In genomic region chr3:142375106-142375505, GRCm38 (mm10) we compare ENCODE assay signal across 16 mouse cellular contexts. TPM values are rescaled to one million over a fixed set of nuclear protein-coding genes. Genes with fewer than 3 reads are reported as not detected.
DNase-seq lines count a peak whose midpoint lies in the region; ATAC-seq and TF ChIP-seq lines count a peak whose summit lies in the region.
"Had no signal": no experiment of that assay in that cellular context is flagged by ENCODE, and none has a peak within 500 bp of the region (broad histone marks: within the 10 kb centered on the region; RNA-seq: fewer than 3 reads in every experiment).

No protein-coding gene starts in this region.

- no peak overlapping the region for H3K9ac ChIP-seq in heart, postnatal 0 days (replicated peaks; ENCODE audit: low read depth, low read length)
- no peak overlapping the region for H3K9ac ChIP-seq in midbrain, embryonic 11.5 days (ENCODE audit: low read length)
- no peak overlapping the region for H3K9ac ChIP-seq in midbrain, postnatal 0 days (replicated peaks; ENCODE audit: low read length, poor library complexity, severe bottlenecking)
- H3K9ac ChIP-seq: liver, embryonic 13.5 days had no signal

- no peak overlapping the region for H3K4me3 ChIP-seq in heart, postnatal 0 days (ENCODE audit: low read depth, low read length)
- no peak overlapping the region for H3K4me3 ChIP-seq in heart, embryonic 10.5 days
- no peak overlapping the region for H3K4me3 ChIP-seq in midbrain, embryonic 11.5 days (ENCODE audit: low read depth, low read length)
- H3K4me3 ChIP-seq in midbrain, postnatal 0 days (ENCODE audit: low read depth, low read length), result no peak overlapping the region
- H3K4me3 ChIP-seq: limb, embryonic 10.5 days; liver, embryonic 13.5 days; megakaryocyte, embryonic 14.5 days had no signal

- ATAC-seq in heart, postnatal 0 days (ENCODE audit: insufficient read depth, low read depth), result no peak
- no peak for ATAC-seq in midbrain, embryonic 11.5 days (ENCODE audit: low FRiP score)
- ATAC-seq in midbrain, postnatal 0 days (ENCODE audit: low FRiP score), result no peak
- no peak for ATAC-seq in cerebellum, adult (ENCODE audit: insufficient number of reproducible peaks, low FRiP score, low TSS enrichment)
- no peak for ATAC-seq in erythroblast, adult 5-6 weeks (replicated peaks; ENCODE audit: low FRiP score, poor library complexity, severe bottlenecking)
- ATAC-seq: lung, postnatal 0 days had no signal

- H3K4me1 ChIP-seq in heart, postnatal 0 days (ENCODE audit: control insufficient read depth, insufficient read depth), result peaks cover 11% of the 10 kb centered on the region
- 0 out of 2 replicates have a peak, but pooled peaks cover under 1% of the 10 kb centered on the region for H3K4me1 ChIP-seq in heart, embryonic 10.5 days
- no peaks in the 10 kb centered on the region for H3K4me1 ChIP-seq in midbrain, embryonic 11.5 days (ENCODE audit: control insufficient read depth, insufficient read depth, low read length)
- H3K4me1 ChIP-seq in midbrain, postnatal 0 days (ENCODE audit: insufficient read depth, low read length), result no peaks in the 10 kb centered on the region

- no peak for TF ChIP-seq CTCF in heart, postnatal 0 days (IDR thresholded peaks at IDR 0.05; ENCODE audit: low read depth)
- TF ChIP-seq CTCF in midbrain, postnatal 0 days (IDR thresholded peaks at IDR 0.05), result no peak

- TF ChIP-seq EP300 in heart, postnatal 0 days (IDR thresholded peaks at IDR 0.05; ENCODE audit: low read depth), result no peak

- WGBS in heart, postnatal 0 days, result 55% methylated on average over 1 of the region's 1 CpGs
- 36% methylated on average over 1 of the region's 1 CpGs for WGBS in heart, embryonic 10.5 days
- 35% methylated on average over 1 of the region's 1 CpGs for WGBS in midbrain, embryonic 11.5 days
- 30% methylated on average over 1 of the region's 1 CpGs for WGBS in midbrain, postnatal 0 days

- H3K27ac ChIP-seq in heart, postnatal 0 days (ENCODE audit: low read depth), result peak overlapping the region; percentile 28
- H3K27ac ChIP-seq in heart, embryonic 10.5 days, result no peak overlapping the region
- no peak overlapping the region for H3K27ac ChIP-seq in midbrain, embryonic 11.5 days (ENCODE audit: low read depth, low read length)
- H3K27ac ChIP-seq in midbrain, postnatal 0 days (ENCODE audit: low read depth, low read length), result no peak overlapping the region
- H3K27ac ChIP-seq: limb, embryonic 10.5 days; liver, embryonic 13.5 days; stomach, postnatal 0 days had no signal

- DNase-seq in embryo, embryonic 11 days, result peak; percentile 10
- no peak for DNase-seq in embryo, embryonic 9.5 days (ENCODE audit: extremely low spot score)
- no peak for DNase-seq in heart, postnatal 0 days (ENCODE audit: low spot score)
- no peak for DNase-seq in heart, embryonic 10.5 days (ENCODE audit: low spot score)
- peak; percentile 80 for DNase-seq in midbrain, embryonic 11.5 days (ENCODE audit: low spot score, missing footprints)
- DNase-seq in midbrain, postnatal 0 days (ENCODE audit: low spot score), result no peak
- DNase-seq: adrenal gland, adult 2 months; cerebellum, adult 9-10 months; liver, embryonic 13.5 days; thymus, postnatal 14 days had no signal

- H3K9me3 ChIP-seq in heart, postnatal 0 days (replicated peaks; ENCODE audit: control insufficient read depth, low read length), result no peaks in the 10 kb centered on the region
- H3K9me3 ChIP-seq in heart, embryonic 10.5 days, result no peaks in the 10 kb centered on the region
- no peaks in the 10 kb centered on the region for H3K9me3 ChIP-seq in midbrain, embryonic 11.5 days (ENCODE audit: control insufficient read depth, low read length)
- H3K9me3 ChIP-seq in midbrain, postnatal 0 days (ENCODE audit: low read length), result no peaks in the 10 kb centered on the region
- H3K9me3 ChIP-seq: limb, embryonic 10.5 days; liver, embryonic 13.5 days; megakaryocyte, embryonic 14.5 days had no signal

- no peaks in the 10 kb centered on the region for H3K27me3 ChIP-seq in heart, postnatal 0 days (ENCODE audit: control insufficient read depth, insufficient read depth, low read length)
- no peaks in the 10 kb centered on the region for H3K27me3 ChIP-seq in heart, embryonic 10.5 days (ENCODE audit: insufficient read depth, poor library complexity, severe bottlenecking)
- no peaks in the 10 kb centered on the region for H3K27me3 ChIP-seq in midbrain, embryonic 11.5 days (ENCODE audit: control insufficient read depth, insufficient read depth, low read length)
- H3K27me3 ChIP-seq in midbrain, postnatal 0 days (ENCODE audit: insufficient read depth, low read length), result no peaks in the 10 kb centered on the region
- H3K27me3 ChIP-seq: liver, embryonic 13.5 days; megakaryocyte, embryonic 14.5 days had no signal

- H3K4me2 ChIP-seq in heart, postnatal 0 days (ENCODE audit: low read depth, low read length), result no peak overlapping the region
- no peak overlapping the region for H3K4me2 ChIP-seq in midbrain, embryonic 11.5 days
- no peak overlapping the region for H3K4me2 ChIP-seq in midbrain, postnatal 0 days (ENCODE audit: low read depth, low read length, poor library complexity, severe bottlenecking)
- H3K4me2 ChIP-seq: liver, embryonic 13.5 days had no signal

- H3K36me3 ChIP-seq in heart, postnatal 0 days (replicated peaks; ENCODE audit: control insufficient read depth, insufficient read depth, low read length), result peaks cover 37% of the 10 kb centered on the region
- H3K36me3 ChIP-seq in heart, embryonic 10.5 days, result peaks cover 22% of the 10 kb centered on the region; the same call in 1 of the 2 replicates
- no peaks in the 10 kb centered on the region for H3K36me3 ChIP-seq in midbrain, embryonic 11.5 days (ENCODE audit: control insufficient read depth, insufficient read depth, low read length)
- H3K36me3 ChIP-seq in midbrain, postnatal 0 days (ENCODE audit: insufficient read depth, low read length), result no peaks in the 10 kb centered on the region
- H3K36me3 ChIP-seq: limb, embryonic 10.5 days; liver, embryonic 13.5 days had no signal

RNA-seq across cellular contexts. Expression of gene Pdlim5, which starts 20.4 kb away (rescaled TPM):
- total RNA-seq in heart, postnatal 0 days (2014; rRNA removed; ENCODE audit: low replicate concordance), result 512 and 650 TPM in 2 replicates
- polyA plus RNA-seq in heart, postnatal 0 days (2015; fragmentation: Nextera tagmentation; extraction: Ambion mirVana), result 336 and 367 TPM in 2 replicates
- polyA plus RNA-seq in heart, embryonic 10.5 days (2016; fragmentation: Nextera tagmentation; extraction: Ambion mirVana), result 162 and 264 TPM in 2 replicates
- 17.5 and 20.3 TPM in 2 replicates for polyA plus RNA-seq in midbrain, embryonic 11.5 days (2014; fragmentation: Nextera tagmentation; extraction: Ambion mirVana)
- total RNA-seq in midbrain, postnatal 0 days (2014; rRNA removed), result 28.1 and 29.1 TPM in 2 replicates
- polyA plus RNA-seq in midbrain, postnatal 0 days (2015; fragmentation: Nextera tagmentation; extraction: Ambion mirVana), result 12.6 and 13.7 TPM in 2 replicates
- total RNA-seq in erythroblast, adult 5-6 weeks (2015; ENCODE audit: low replicate concordance), result 6.5 and 14.2 TPM in 2 replicates
- total RNA-seq in erythroblast, adult 5-6 weeks (2017; ENCODE audit: low replicate concordance), result 4.4 and 5.7 TPM in 2 replicates

Comparison
In these comparisons a context has a peak if more than half of its experiments do, and no peak if none do; other contexts are left out.
1. DNase-seq: peak in embryo, embryonic 11 days (single experiment) and midbrain, embryonic 11.5 days (single experiment); none in embryo, embryonic 9.5 days (single experiment), heart, postnatal 0 days (single experiment), heart, embryonic 10.5 days (single experiment) and midbrain, postnatal 0 days (single experiment).